Mouse (Mus musculus): ENCODE measurements around the gene Spaca7. TPM values are rescaled to one million over a fixed set of nuclear protein-coding genes. Genes with fewer than 3 reads are reported as not detected.

The Spaca7 gene
- total RNA-seq, 1 experiment from 2014 or later, result not detected

Other genes with a start within 250 kb of the Spaca7 start
- not detected in 2 replicates for gene Sox1, start 177.7 kb upstream of the Spaca7 start, total RNA-seq (2017)
- 56.3 and 61.8 TPM in 2 replicates for gene Tubgcp3, start 99.2 kb downstream of the Spaca7 start, total RNA-seq (2017)
- 18.0 and 19.8 TPM in 2 replicates for gene Atp11a, start 184.0 kb downstream of the Spaca7 start, total RNA-seq (2017)

Measured in hematopoietic stem cell, adult 5-6 weeks (primary cell).